Mouse (Mus musculus) limb, embryonic 10.5 days (tissue): ENCODE measurements around the gene Taar8c. TPM values are rescaled to one million over a fixed set of nuclear protein-coding genes. Genes with fewer than 3 reads are reported as not detected.
"Not testable (repeated sequence)": the region's sequence is repeated elsewhere in the genome, so short reads cannot be mapped to it uniquely, and the experiment has no call there.

Experiments
- DNase-seq: peaks from one replicate; pipeline ENCODE4 v3.0.0-alpha.2; 2017; ENCODE audit warnings: low spot score
- H3K27ac ChIP-seq: fragments of 300-500 bp; sonication (generic); 2 replicates; pipeline ENCODE4 v1.5.1; 2016; ENCODE audit warnings: mild to moderate bottlenecking
- H3K27me3 ChIP-seq: fragments of 300-500 bp; sonication (generic); 2 replicates; pipeline ENCODE4 v1.6.1; 2016; ENCODE audit warnings: low read depth, mild to moderate bottlenecking; ENCODE audit not compliant: poor library complexity, severe bottlenecking
- H3K36me3 ChIP-seq: fragments of 300-500 bp; sonication (generic); 2 replicates; pipeline ENCODE4 v1.6.1; 2016; ENCODE audit warnings: mild to moderate bottlenecking, moderate library complexity
- H3K4me1 ChIP-seq: fragments of 300-500 bp; sonication (generic); 2 replicates; pipeline ENCODE4 v1.6.1; 2016
- H3K4me3 ChIP-seq: fragments of 300-500 bp; sonication (generic); 2 replicates; pipeline ENCODE4 v1.5.1; 2016; ENCODE audit warnings: mild to moderate bottlenecking, moderate library complexity
- H3K9me3 ChIP-seq: fragments of 300-500 bp; sonication (generic); replicated peaks from 2 replicates; pipeline ENCODE4 v1.6.1; 2016; ENCODE audit warnings: mild to moderate bottlenecking
- WGBS: fragments of 180-500 bp; shearing (Covaris S2); methylation state at CpG from one replicate; pipeline ENCODE4 v1.1.7; 2016; 5-methylcytosine and 5-hydroxymethylcytosine counted together
- polyA plus RNA-seq: library from polyadenylated mRNA; unstranded; fragments of >200 nt; fragmentation: Nextera tagmentation; extraction: Ambion mirVana; gene quantifications from 2 replicates; pipeline ENCODE4 v1.2.1, GENCODE M21; 2016

The Taar8c gene
- polyA plus RNA-seq, 1 experiment from 2014 or later: not detected

DNA sequence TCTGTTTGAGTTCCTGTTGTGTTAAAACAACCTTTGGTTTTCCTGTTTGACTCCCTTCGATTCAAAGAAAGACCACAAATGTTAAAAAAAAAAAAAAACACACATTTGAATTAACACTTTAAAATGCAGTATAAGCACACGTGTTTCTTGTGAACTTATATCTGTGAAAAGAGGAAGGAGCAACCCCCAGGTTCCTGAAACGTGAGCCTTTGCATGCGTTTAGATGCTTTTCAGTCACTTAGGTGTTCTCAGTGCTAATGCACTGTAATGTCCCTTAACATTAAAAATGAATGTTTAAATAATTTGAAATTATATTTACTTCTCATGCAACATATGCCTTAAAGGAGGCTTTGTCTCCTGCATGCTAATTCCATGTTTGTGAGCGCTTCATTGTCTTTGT, 6.0 kb upstream of the Taar8c start:
- Histone ChIP-seq H3K4me1 (peaks cover 11% of the 10 kb centered on the region), H3K27ac (no peak overlapping the region), H3K27me3 (no peaks in the 10 kb centered on the region), H3K4me3 (no peak overlapping the region), H3K36me3 (no peaks in the 10 kb centered on the region), H3K9me3 (no peaks in the 10 kb centered on the region)
- no peak for DNase-seq
- WGBS: 73% methylated on average over 5 of the region's 5 CpGs

- not testable (repeated sequence) for H3K27ac ChIP-seq, DNase-seq, H3K9me3 ChIP-seq, H3K27me3 ChIP-seq, H3K4me1 ChIP-seq, H3K4me3 ChIP-seq, H3K36me3 ChIP-seq
- 48% methylated on average over 1 of the region's 1 CpGs for WGBS
These were observed 1.6 kb upstream of the Taar8c start for GRCm38 (mm10) chr10:24103299-24103698.

DNA sequence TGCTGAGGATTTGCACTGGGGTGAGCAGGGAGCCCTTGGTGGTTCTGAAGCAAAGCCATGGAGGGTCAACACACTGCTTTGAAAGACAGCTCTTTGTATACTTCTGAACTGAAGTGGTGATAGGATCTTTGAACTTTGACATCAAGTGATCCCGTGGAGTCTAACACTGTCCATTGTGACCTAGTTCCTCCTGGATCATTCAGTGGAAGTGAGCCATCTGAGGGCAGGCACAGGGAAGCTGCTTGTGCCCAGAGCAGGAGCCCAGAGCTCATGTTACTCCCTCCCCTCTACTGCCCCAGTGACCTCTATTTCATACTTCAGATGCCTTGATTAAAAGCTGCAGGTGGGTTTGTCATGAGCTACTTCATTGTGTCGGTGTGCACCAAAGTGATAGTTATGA, 4.7 kb downstream of the Taar8c start:
- H3K36me3 ChIP-seq, H3K9me3 ChIP-seq, H3K4me3 ChIP-seq, H3K4me1 ChIP-seq, DNase-seq, H3K27me3 ChIP-seq, H3K27ac ChIP-seq: not testable (repeated sequence)
- WGBS: 63% methylated on average over 2 of the region's 2 CpGs

GRCm38 (mm10) chr10:24092194-24092593, 9.5 kb downstream of the Taar8c start, which contains the start of gene Taar8b:
Gene Taar8b, minus strand, starts transcription at chr10:24092294.
- Histone ChIP-seq H3K9me3 (no peaks in the 10 kb centered on the region), H3K36me3 (no peaks in the 10 kb centered on the region), H3K27me3 (no peaks in the 10 kb centered on the region), H3K27ac (no peak within 1 kb of the TSS), H3K4me3 (no peak within 1 kb of the TSS), H3K4me1 (no peaks in the 10 kb centered on the region)
- 80% methylated on average over 2 of the region's 2 CpGs for WGBS
- no peak for DNase-seq

DNA sequence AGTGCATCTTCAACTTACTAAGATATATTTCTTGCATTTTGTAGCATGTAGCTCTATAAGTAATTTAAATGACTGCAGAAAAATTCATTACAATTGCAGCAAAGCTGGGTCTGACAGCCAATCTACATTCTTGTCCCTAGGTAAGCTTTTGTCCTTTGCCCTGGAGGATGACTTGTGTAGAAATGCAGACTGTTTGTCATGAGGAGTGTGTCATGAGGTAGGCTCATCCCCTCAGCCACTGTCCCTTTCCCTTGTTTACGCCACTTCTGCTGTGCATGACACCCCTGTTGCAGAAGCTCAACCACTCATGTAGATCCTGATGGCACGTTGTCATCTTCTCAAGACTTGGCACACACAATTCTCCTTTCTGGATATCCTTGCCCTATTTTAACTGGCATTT, 14.5 kb downstream of the Taar8c start:
- H3K4me1 ChIP-seq: no peaks in the 10 kb centered on the region
- no peaks in the 10 kb centered on the region for H3K9me3 ChIP-seq
- no peak overlapping the region for H3K4me3 ChIP-seq
- no peak overlapping the region for H3K27ac ChIP-seq
- 98% methylated on average over 2 of the region's 2 CpGs for WGBS
- no peaks in the 10 kb centered on the region for H3K36me3 ChIP-seq
- DNase-seq: no peak
- H3K27me3 ChIP-seq: no peaks in the 10 kb centered on the region

DNA sequence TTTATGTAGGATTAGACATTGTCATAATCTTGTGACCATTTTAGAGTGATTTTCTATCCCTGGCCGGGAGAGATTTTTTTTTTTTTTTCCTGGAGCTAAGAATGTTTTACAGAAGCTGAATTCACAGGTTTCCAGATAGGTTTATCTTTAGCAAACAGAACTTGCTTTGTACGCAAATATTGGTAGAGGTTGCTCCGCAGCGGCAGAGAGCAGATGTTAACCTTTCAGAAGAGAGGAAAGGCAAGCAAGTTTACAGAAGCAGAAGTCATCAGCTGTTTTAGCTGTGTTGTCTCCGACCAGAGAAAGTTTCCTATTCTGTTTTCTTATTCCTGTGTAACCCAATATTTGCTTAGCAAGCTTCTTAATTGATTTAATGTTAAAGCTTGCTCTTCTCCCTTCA, 15.2 kb downstream of the Taar8c start:
- WGBS: 91% methylated on average over 5 of the region's 5 CpGs
- Histone ChIP-seq H3K27me3 (no peaks in the 10 kb centered on the region), H3K27ac (no peak overlapping the region), H3K4me1 (no peaks in the 10 kb centered on the region), H3K9me3 (no peaks in the 10 kb centered on the region), H3K36me3 (no peaks in the 10 kb centered on the region), H3K4me3 (no peak overlapping the region)
- DNase-seq: no peak

GRCm38 (mm10) chr10:24085936-24086335, 15.8 kb downstream of the Taar8c start:
- Histone ChIP-seq H3K4me1 (no peaks in the 10 kb centered on the region), H3K27me3 (no peaks in the 10 kb centered on the region), H3K9me3 (no peaks in the 10 kb centered on the region), H3K27ac (no peak overlapping the region), H3K36me3 (no peaks in the 10 kb centered on the region), H3K4me3 (no peak overlapping the region)
- DNase-seq: no peak
- 82% methylated on average over 5 of the region's 5 CpGs for WGBS

DNA sequence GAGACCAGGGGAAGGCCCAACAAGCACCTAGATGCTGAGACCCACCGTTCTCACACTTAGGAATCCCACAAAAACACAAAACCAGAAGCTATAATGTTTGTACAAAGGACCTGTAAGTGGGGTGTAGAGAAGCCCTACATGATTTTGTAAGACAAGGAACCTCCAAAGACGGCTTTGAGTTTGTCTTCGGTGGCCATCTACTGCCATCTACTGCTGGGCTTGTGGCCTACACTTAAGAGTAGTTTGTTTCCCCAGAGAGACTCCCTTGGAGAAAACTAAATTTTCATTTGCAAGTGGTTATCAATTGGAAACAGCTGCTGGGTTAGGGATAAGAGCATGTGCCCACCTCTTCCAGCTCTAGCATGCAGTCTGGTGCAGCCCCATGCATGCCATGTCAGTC, 21.5 kb downstream of the Taar8c start:
- no peaks in the 10 kb centered on the region for H3K27me3 ChIP-seq
- peak; percentile 38 for DNase-seq
- no peak overlapping the region for H3K4me3 ChIP-seq
- H3K36me3 ChIP-seq: no peaks in the 10 kb centered on the region
- WGBS: 45% methylated on average over 3 of the region's 3 CpGs
- H3K27ac ChIP-seq: no peak overlapping the region
- H3K4me1 ChIP-seq: no peaks in the 10 kb centered on the region
- H3K9me3 ChIP-seq: no peaks in the 10 kb centered on the region

- WGBS: 82% methylated on average over 2 of the region's 4 CpGs
- not testable (repeated sequence) for DNase-seq, H3K27me3 ChIP-seq, H3K4me3 ChIP-seq, H3K4me1 ChIP-seq, H3K9me3 ChIP-seq, H3K36me3 ChIP-seq, H3K27ac ChIP-seq
These were observed 25.5 kb downstream of the Taar8c start, which contains the start of gene Taar8a for GRCm38 (mm10) chr10:24076200-24076599. Gene Taar8a, plus strand, starts transcription at chr10:24076500.

DNA sequence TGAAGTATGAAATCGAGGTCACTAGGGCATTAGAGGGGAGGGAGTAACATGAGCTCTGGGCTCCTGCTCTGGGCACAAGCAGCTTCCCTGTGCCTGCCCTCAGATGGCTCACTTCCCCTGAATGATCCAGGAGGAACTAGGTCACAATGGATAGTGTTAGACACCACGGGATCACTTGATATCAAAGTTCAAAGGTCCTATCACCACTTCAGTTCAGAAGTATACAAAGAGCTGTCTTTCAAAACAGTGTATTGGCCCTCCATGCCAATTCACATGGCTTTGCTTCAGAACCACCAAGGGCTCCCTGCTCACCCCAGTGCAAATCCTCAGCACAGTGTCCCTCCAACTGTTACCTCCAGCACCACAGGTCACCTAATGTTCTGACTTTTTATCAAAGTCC, 27.0 kb downstream of the Taar8c start:
- not testable (repeated sequence) for H3K4me3 ChIP-seq, H3K27me3 ChIP-seq, H3K36me3 ChIP-seq, H3K9me3 ChIP-seq, H3K27ac ChIP-seq, DNase-seq, H3K4me1 ChIP-seq
- 63% methylated on average over 2 of the region's 2 CpGs for WGBS

DNA sequence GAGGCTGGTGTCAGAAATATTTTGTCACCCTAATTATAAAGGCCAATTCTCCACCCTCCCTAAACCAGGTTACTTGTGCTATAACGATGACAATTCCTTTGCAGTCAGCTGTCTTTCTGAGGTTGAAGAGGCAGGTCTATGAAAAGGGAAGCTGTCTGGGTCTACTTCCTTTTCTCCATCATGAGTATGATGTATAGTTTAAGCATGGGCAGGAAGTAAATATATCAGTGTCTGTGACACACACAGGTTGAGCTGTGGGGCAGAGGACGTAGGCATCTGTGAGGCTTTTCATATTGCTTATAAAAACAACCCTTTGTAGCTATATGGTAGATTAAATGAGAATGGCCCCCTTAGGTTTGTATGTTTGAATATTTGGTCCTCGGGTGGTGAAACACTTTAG, 42.7 kb downstream of the Taar8c start:
- DNase-seq: no peak
- no peaks in the 10 kb centered on the region for H3K36me3 ChIP-seq
- no peaks in the 10 kb centered on the region for H3K4me1 ChIP-seq
- H3K9me3 ChIP-seq: no peaks in the 10 kb centered on the region
- WGBS: 88% methylated on average over 3 of the region's 3 CpGs
- no peak overlapping the region for H3K27ac ChIP-seq
- no peaks in the 10 kb centered on the region for H3K27me3 ChIP-seq
- no peak overlapping the region for H3K4me3 ChIP-seq

GRCm38 (mm10) chr10:24052039-24052438, 49.7 kb downstream of the Taar8c start:
- Histone ChIP-seq H3K9me3 (no peaks in the 10 kb centered on the region), H3K36me3 (no peaks in the 10 kb centered on the region), H3K27ac (no peak overlapping the region), H3K4me1 (no peaks in the 10 kb centered on the region), H3K27me3 (no peaks in the 10 kb centered on the region), H3K4me3 (no peak overlapping the region)
- 79% methylated on average over 5 of the region's 5 CpGs for WGBS
- DNase-seq: no peak
